Mouse (Mus musculus): ENCODE data around the gene 1300017J02Rik.

DNA sequence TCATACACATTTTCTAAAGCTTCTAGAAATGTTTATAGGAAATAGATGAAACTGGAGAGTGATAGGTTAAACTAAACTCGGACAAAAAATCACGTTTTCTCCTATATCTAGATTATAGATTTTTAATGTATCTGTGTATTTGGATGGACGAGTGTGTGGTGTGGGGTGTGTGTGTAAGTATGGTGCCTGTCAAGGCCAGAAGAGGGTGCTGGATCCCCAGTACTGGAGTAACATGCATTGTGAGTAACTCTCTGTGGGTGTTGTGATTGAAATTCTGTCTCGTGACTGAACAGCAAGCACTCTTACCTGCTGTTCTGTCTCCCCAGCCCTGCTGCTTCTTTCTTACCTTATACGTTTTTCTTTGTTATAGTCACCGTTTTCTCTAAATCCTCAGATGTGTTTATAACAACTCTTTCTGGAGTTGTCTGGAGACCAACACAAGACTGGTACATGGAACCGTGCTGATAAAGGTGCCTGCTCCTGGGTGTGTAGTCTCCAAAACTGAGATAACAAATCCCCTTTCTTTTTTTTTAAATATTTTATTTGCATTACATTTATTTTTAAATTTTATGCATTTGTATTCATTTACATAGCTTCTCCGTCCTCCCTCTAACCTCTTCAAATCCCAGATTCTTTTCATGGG is 58.2 kb downstream of the 1300017J02Rik start:
- TF ChIP-seq NRF1 (IDR thresholded peaks at IDR 0.05; ENCODE audit: insufficient read depth, low read depth, low read length, poor library complexity, severe bottlenecking) = no peak
- no peak for TF ChIP-seq POLR2A (IDR thresholded peaks at IDR 0.05; ENCODE audit: control insufficient read depth in 1 of 2, insufficient read depth in 1 of 2, low read depth in 1 of 2, low read length in 2 of 2, poor library complexity in 1 of 2)
